Mouse (Mus musculus): ENCODE data around the gene Vmn1r124. TPM values are rescaled to one million over a fixed set of nuclear protein-coding genes. Genes with fewer than 3 reads are reported as not detected.
"Not testable (repeated sequence)": the region's sequence is repeated elsewhere in the genome, so short reads cannot be mapped to it uniquely, and the experiment has no call there.

The Vmn1r124 gene
- not detected in 2 replicates for polyA plus RNA-seq (2012; rRNA removed)

DNA sequence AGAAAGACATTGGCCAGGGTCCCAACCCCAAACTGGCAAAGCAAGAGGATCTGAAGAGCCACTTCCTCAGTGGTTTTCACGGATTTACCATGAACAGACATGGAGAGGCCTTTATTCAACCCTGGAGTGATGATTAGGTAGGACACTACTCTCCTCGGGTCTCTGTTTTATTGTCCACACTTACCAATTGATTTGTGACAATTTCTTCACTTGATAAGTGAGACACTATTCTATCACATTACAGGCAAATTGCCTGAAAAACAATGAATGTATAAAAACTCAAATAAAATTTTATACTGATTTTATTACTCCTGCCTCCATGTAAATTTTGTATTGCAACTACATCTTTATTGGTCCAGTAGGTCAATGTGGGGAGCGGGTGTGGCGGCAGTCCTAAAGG is at the start of gene Vmn1r124:
Gene Vmn1r124 (minus strand): TSS at position 101 of the 400 bp plus-strand sequence.
- H3K4me3 ChIP-seq (ENCODE audit: insufficient read depth, low read length); H3K27ac ChIP-seq (ENCODE audit: insufficient read depth, low read length); H3K4me1 ChIP-seq (ENCODE audit: control insufficient read depth, insufficient read depth, low read length): not testable (repeated sequence)

GRCm38 (mm10) chr7:21301367-21301766 is 41.0 kb upstream of the Vmn1r124 start, which contains the start of gene Vmn1r126:
Gene Vmn1r126 (minus strand): TSS chr7:21301467.
- not testable (repeated sequence) for H3K4me1 ChIP-seq (ENCODE audit: control insufficient read depth, insufficient read depth, low read length); H3K4me3 ChIP-seq (ENCODE audit: insufficient read depth, low read length); H3K27ac ChIP-seq (ENCODE audit: insufficient read depth, low read length)

- H3K4me1 ChIP-seq (ENCODE audit: control insufficient read depth, insufficient read depth, low read length), result not testable (repeated sequence)
Observed at GRCm38 (mm10) chr7:21271879-21272278, 11.5 kb upstream of the Vmn1r124 start, which contains the start of gene Vmn1r125. Gene Vmn1r125 (plus strand): TSS chr7:21272179.

More at GRCm38 (mm10) chr7:21271879-21272278, 11.5 kb upstream of the Vmn1r124 start, which contains the start of gene Vmn1r125:
- not testable (repeated sequence) for H3K27ac ChIP-seq (ENCODE audit: insufficient read depth, low read length); H3K4me3 ChIP-seq (ENCODE audit: insufficient read depth, low read length)

Other genes with a start within 250 kb of the Vmn1r124 start
- not detected in 2 replicates for gene Vmn1r119, start 248.2 kb downstream of the Vmn1r124 start, polyA plus RNA-seq (2012; rRNA removed)
- not detected in 2 replicates for gene Vmn1r120, start 206.8 kb downstream of the Vmn1r124 start, polyA plus RNA-seq (2012; rRNA removed)
- not detected in 2 replicates for gene Vmn1r121, start 162.1 kb downstream of the Vmn1r124 start, polyA plus RNA-seq (2012; rRNA removed)
- not detected in 2 replicates for gene Vmn1r122, start 126.5 kb downstream of the Vmn1r124 start, polyA plus RNA-seq (2012; rRNA removed)
- gene Vmn1r123, start 98.4 kb downstream of the Vmn1r124 start, polyA plus RNA-seq (2012; rRNA removed), result not detected in 2 replicates
- not detected in 2 replicates for gene Gm5157, start 70.2 kb downstream of the Vmn1r124 start, polyA plus RNA-seq (2012; rRNA removed)
- not detected in 2 replicates for gene Vmn1r125, start 11.6 kb upstream of the Vmn1r124 start, polyA plus RNA-seq (2012; rRNA removed)
- not detected in 2 replicates for gene Vmn1r126, start 40.9 kb upstream of the Vmn1r124 start, polyA plus RNA-seq (2012; rRNA removed)
- not detected in 2 replicates for gene Vmn1r127, start 59.2 kb upstream of the Vmn1r124 start, polyA plus RNA-seq (2012; rRNA removed)
- gene Vmn1r128, start 88.8 kb upstream of the Vmn1r124 start, polyA plus RNA-seq (2012; rRNA removed), result not detected in 2 replicates
- gene Vmn1r129, start 100.7 kb upstream of the Vmn1r124 start, polyA plus RNA-seq (2012; rRNA removed), result not detected in 2 replicates
- gene Gm6882, start 172.1 kb upstream of the Vmn1r124 start, polyA plus RNA-seq (2012; rRNA removed), result not detected in 2 replicates

All from cortical plate, adult 2 months (tissue).